Mouse (Mus musculus) liver, adult 2 months (tissue): ENCODE measurements at regions not wholly inside any gene's neighbourhood (a gene's known extent, or its start where the extent isn't known, plus 50 kb on each side); places are given as distances from the start of the nearest gene placed in this dataset.

ENCODE experiments used
- CTCF ChIP-seq: fragments of 200-500 bp; IDR thresholded peaks from 2 replicates; pipeline ENCODE4 v1.5.1; 2011; ENCODE audit warnings: low read depth, low read length, control low read depth
- POLR2A ChIP-seq: fragments of 200-500 bp; IDR thresholded peaks from 2 replicates; pipeline ENCODE4 v1.6.1; 2011; ENCODE audit warnings: low read length, control low read depth; ENCODE audit not compliant: insufficient read depth; ENCODE audit errors: extremely low read depth

- TF ChIP-seq CTCF (no peak), POLR2A (no peak)
Measured at GRCm38 (mm10) chr14:54113216-54113615, 140.7 kb downstream of the Dad1 start.
